Mouse (Mus musculus) induced T-regulatory cell, adult 2 months (primary cell): ENCODE data around the gene Bmp2.

ENCODE experiments used
- DNase-seq: peaks from one replicate; pipeline ENCODE4 v3.0.0-alpha.2; 2012; ENCODE audit warnings: low read depth

Gene Bmp2

DNA sequence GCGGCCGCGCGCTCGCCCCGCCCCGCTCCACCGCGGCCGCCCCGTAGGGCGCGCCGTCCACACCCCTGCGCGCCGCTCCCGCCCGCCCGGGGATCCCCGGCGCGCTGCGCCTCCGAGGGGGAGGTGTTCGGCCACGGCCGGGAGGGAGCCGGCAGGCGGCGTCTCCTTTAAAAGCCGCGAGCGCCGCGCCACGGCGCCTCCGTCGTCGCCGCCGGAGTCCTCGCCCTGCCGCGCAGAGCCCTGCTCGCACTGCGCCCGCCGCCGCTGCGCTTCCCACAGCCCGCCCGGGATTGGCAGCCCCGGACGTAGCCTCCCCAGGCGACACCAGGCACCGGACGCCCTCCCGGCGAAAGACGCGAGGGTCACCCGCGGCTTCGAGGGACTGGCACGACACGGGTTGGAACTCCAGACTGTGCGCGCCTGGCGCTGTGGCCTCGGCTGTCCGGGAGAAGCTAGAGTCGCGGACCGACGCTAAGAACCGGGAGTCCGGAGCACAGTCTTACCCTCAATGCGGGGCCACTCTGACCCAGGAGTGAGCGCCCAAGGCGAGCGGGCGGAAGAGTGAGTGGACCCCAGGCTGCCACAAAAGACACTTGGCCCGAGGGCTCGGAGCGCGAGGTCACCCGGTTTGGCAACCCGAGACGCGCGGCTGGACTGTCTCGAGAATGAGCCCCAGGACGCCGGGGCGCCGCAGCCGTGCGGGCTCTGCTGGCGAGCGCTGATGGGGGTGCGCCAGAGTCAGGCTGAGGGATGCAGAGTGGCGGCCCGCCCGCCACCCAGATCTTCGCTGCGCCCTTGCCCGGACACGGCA is at the start of gene Bmp2:
Bmp2 (plus strand) TSS at position 129 of the 811 bp plus-strand sequence.
- DNase-seq = peak; percentile 2

DNA sequence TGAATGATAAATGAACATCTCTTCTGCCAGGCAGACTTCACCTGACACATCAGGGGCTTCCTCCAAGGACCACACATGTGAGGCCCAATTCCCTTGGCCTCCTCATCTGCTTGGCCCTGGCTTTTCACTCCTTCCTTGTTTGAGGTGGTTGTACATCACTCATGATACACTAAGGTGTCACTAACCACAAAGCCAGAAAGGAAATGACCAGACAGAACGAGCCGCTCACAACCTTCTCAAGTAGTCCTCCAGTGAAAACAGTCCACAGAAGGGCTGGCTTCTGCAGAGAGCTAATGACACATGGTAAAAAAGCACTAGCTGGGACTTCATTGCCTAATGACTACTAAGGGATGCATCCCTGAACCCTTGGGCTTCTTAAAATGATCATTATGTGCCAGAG is 46.3 kb upstream of the Bmp2 start:
- DNase-seq = no peak

DNA sequence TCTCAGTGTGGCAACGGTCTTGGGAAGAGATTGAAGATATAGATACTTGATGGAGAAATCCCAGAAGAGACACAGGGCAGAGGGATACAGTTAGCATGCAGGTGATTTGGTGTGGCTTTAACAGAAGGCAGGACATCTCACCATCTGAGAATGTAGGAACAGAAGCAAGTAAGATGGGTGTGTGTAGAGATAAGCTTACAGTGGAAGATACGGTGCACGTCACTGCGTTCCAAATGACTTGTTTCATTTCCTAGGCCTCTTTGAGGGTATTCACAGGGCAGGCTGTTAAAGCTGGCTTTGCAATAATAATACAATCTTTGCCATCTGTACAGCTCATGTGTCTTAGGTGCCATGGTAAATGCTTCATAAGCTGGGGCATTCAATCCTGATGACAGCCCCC is 44.9 kb upstream of the Bmp2 start:
- DNase-seq = no peak

DNA sequence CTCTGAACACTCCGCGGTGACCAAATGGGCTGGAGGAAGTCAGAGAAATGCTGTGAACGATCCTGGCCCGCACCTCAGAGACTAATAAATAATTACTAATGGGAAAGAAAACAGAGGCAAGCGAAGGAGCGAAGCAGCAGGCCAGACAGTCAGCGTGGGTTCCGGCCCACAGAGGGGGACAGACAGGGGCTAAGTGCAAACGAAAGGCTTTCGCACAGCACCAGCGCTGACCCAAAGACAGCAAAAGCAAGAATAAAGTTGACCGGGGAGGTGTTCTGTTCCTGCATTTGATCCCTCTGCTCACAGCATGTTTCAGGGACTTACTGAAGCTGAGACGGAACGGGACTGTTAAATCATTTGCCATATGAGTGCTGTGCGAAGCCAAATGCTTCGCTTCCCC is 42.8 kb upstream of the Bmp2 start:
- DNase-seq = no peak

DNA sequence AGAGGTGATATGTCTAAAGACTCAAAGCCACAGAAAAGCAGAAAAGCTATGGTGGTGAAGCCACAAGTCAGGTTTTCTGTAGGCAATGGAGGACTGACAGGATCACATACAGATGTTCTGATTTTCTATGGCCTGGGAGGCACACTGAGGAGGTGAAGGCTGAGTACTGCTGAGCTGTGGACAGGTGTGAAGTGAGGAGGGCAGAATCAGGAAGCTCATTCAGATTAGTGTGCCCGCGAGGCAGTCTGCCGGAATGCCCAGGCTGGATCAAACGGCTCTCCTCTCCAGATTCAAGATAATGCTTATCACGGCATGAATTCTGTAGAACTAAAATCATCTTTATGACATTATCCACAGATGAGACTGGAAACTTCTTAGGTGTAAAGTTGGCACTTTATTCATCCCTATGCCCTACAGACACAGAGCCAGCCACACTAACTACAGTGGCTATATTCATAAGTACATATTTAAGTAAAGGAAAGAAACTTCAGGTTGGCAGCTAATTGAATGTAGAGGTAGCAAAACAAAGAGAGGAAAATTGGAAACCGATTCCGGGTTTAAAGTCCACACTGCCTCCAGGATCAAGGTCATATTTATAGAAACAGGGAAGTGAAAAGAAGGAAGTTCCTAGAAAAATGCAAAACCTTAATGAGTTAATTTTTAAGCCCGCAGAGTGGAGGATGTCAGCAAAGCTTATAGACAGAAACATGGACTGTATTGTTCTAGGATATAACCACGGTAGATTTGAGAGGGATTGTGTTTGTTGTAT is 40.8 kb upstream of the Bmp2 start:
- DNase-seq = no peak

DNA sequence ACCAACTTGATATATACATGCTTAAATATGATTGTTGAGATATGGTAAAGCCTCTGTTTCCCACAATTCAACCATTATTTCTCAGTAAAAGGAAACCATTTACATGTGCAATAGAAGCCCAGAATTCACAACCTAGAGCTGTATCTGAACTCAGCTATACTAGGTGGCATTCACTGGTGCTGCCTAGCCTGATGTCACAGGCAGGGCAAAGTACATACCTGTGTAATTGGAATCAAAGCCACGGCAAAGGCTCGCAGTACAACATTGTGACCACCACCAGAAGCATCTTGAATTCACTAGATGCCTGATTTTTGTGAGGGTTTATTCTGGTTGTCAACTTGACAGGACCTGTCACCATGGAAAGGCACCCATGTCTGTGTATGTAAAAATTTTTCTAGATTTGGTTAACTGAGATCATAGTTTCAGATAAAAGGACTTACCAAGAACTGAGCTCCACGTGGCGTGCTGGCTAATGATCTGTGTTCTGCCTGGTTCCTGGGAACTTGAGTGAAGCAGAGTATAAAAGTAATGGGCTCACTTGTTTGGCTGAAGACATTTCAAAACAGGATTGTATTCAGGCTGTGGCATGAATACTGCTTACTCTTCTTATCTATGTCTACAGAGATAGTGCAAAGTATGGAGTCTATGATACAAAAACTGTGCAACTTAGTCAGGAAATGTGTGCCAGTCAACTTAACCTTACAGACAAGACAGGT is 35.5 kb upstream of the Bmp2 start:
- no peak for DNase-seq

DNA sequence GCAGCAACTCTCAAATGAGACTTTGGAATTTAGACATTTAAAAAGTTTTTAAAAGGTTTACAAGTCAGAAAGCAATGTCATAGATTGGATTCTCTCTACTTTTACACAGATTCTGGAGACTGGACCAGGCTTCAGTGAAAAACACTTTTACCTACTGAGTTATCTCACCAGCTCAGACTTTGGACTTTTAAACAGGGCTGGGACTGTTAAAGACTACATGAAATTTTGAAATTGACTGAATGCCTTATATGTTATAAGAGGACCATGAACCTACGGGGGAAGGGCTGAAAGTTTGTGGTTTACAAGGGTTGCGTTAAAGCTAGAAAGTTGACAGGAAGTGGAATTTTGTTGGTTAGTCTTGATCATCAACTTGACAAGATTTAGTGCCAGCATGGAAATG is 34.1 kb upstream of the Bmp2 start:
- no peak for DNase-seq

DNA sequence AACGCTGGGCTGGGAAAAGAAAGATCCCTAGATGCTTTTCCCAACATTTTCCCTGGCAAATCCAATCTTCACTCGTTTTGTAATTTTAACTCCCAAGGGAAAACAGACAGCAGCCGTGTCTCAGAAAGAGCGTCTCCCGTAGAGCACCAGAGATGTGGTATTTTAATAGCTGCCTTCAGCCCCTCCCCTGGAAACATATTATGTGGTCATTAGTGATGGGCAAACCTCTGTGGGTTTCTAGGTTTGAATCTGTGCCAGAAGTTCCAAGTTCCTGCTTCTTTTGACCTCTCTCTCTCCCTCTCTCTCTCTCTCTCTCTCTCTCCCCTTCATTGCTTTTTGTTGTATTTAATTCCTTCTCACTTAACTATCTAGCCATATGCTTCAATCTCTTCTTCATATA is 30.8 kb upstream of the Bmp2 start:
- no peak for DNase-seq

DNA sequence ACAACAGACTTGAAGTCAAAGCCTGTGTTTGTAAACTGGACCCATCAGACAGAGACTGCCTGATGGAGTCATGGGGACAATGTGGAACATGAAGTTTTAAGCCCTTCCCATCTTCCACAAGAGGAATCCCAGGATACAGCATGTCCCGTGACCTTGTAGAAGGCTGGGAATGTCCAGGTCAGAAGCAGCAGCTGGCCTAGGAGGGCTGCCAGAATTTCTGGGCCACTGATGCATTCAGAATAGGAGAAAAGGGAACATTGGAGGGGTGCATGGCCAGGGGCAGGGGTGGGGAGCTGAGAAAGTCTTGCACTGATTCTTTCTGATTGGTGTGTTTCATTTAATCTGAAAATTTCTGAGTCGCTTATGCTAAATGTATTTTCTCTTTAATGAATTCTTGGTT is 29.8 kb upstream of the Bmp2 start:
- DNase-seq = no peak

DNA sequence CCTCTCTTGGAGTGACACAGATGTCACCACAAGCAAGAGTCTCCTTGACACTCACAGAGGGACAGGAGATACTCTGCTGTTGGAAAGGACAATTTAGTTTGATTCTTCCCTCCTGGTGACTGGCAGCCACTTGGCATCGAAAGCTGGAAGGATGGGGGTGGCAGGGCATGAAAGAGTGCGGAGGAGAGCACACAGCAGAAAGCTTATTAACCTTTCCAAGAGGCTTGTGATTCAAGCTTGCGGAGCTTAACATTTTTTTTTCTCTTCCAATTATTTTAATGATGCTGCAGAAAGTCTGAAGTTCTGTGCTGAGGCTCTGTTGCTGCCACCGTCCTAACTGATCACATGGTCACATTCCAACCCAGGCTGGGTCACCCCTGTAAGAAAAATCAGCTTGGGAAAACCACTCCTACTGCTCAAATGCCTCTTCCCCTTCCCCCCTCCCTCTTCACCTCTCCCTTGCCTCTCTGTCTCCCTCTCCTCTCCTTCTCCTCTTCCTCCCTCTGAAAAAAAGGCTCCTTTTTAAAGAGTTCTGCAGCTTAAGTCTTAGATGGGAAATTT is 26.3 kb upstream of the Bmp2 start:
- no peak for DNase-seq

DNA sequence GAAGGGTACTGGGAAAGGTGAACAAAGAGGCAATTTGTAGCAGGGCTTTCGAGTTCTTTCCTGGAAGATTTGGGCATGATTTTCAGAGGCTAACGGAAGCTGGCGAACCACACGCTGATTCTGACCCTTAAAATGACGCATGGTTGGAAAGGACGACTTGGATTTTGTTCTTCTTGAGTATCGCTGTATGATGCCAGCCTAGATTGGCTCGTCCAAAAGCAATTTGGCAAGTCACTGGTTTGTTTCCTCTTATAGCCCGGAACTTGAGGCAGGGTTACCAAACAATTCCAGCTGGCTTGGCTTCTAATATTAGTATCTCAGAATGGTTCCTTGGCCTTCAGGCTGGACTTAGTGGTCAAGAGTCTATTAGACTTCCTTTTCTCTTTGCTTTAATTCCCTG is 22.6 kb upstream of the Bmp2 start:
- DNase-seq = no peak

DNA sequence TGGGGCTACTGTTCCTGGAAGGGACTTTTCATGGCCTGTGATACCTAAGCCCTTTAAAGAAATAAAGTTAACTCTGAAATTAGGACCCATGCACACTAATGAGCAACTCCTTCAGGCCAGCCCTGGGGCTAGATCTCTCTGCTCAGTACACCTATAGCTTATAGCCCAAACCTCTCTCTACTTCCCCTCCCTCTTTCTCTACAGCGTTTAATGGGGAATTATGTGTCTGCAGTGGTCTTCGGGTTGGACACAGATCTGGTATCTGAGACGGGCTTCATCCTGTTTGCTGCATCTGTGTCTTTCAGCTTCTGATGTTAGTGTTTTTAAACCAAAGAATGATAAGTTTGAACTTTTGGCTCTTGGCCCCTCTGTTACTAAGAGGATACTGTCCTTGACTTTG is 18.9 kb upstream of the Bmp2 start:
- no peak for DNase-seq

DNA sequence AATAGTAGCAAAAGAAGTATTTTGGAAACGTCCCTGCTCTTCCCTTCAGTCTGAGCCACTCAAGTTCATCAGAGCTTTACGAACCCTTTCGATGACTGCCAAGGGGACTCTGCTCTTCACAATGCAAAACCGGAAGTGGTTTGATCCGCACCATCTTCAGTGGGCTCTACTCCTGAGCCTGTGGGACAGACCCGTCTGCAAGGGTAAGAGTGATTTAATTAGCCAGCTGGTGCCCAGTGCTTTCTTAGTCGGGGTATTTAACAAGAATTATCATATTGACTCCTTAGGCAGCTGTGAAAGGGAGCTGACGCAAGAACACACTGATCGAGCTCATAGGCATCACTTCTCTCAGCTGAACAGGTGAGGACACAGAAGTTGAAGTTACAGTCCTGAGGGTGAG is 16.5 kb upstream of the Bmp2 start:
- DNase-seq = no peak

DNA sequence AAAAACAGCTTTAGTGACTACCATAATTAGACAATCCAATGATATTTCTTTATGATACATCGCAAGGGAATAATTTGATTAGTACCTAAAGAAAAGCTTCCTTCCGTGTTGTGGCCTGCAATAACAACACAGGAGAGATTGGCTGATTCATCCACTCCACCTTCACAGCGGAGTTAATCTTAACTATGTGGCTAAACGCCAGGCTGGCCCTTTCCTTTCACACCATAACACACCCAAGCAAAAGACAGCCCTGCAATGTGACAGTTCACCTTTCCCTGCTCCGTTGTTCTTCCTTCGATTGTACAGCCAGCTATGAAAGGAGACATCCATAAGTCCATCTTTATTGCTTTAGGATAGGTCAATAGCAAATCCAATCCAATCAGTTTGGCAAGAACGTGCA is 15.1 kb upstream of the Bmp2 start:
- DNase-seq = no peak

DNA sequence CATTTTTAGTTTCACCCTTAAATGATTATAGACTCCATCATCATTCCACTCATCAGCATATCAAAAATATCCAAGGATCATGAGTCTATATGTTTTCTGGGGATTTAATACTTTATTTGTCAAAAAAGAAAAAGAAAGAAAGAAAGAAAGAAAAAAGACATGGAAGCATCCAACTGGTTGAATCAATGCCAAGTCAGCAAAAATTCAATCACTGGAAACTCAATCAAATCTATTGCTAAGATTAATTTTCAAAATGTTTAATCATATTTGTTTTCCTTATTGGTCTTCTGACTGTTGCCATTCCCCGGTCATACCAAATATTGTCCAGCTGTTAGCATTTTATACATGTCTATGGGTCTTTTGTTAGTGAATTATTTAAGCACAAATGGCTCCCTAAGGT is 11.3 kb upstream of the Bmp2 start:
- no peak for DNase-seq

DNA sequence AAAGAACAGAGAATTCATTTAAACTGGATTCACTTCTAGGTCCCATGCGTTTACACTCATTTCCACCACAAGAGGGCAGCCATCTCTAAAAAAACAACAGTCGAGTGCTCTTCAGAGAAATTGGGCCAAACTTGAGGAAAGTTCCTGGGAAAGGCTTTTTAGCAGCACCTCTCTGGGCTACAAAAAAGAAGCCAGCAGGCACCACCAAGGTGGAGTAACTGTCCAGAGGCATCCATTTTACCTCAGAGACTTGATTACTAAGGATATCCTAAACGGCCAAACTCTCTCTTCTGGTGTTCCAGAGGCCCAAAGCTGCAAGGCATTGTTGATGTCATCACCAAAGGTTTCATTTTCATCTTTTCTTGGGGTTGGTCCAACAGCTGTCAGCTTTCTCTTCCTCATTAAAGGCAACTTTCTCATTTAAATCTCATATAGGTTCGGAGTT is 1.7 kb upstream of the Bmp2 start:
- peak; percentile 9 for DNase-seq

DNA sequence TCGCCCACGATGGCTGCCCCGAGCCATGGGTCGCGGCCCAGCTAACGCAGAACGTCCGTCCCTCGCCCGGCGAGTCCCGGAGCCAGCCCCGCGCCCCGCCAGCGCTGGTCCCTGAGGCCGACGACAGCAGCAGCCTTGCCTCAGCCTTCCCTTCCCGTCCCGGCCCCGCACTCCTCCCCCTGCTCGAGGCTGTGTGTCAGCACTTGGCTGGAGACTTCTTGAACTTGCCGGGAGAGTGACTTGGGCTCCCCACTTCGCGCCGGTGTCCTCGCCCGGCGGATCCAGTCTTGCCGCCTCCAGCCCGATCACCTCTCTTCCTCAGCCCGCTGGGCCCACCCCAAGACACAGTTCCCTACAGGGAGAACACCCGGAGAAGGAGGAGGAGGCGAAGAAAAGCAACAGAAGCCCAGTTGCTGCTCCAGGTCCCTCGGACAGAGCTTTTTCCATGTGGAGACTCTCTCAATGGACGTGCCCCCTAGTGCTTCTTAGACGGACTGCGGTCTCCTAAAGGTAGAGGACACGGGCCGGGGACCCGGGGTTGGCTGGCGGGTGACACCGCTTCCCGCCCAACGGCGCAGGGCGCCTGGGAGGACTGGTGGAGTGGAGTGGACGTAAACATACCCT is 995 bp downstream of the Bmp2 start:
- DNase-seq = no peak

DNA sequence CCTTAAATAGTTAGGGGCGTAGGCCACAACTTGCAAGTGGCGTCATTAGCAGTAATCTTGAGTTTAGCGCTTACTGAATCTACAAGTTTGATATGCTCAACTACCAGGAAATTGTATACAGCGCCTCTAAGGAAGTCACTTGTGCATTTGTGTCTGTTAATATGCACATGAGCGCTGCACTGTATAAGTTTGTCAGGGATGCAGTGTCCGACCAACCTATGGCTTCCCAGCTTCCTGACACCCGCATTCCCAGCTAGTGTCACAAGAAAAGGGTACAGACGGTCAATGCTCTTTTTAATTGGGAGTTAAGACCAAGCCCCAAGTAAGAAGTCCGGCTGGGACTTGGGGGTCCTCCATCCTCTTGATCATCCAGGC is 1.9 kb downstream of the Bmp2 start:
- no peak for DNase-seq

DNA sequence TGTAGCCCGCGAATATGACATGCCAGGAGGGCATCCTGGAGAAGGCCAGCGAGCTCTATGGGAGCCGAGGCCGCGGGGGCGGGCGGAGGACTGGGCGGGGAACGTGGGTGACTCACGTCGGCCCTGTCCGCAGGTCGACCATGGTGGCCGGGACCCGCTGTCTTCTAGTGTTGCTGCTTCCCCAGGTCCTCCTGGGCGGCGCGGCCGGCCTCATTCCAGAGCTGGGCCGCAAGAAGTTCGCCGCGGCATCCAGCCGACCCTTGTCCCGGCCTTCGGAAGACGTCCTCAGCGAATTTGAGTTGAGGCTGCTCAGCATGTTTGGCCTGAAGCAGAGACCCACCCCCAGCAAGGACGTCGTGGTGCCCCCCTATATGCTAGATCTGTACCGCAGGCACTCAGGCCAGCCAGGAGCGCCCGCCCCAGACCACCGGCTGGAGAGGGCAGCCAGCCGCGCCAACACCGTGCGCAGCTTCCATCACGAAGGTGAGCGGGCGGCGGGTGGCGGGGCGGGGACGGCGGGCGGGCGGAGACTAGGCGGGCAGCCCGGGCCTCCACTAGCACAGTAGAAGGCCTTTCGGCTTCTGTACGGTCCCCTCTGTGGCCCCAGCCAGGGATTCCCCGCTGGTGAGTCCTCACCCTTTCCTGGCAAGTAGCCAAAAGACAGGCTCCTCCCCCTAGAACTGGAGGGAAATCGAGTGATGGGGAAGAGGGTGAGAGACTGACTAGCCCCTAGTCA is 2.5 kb downstream of the Bmp2 start:
- DNase-seq = no peak

DNA sequence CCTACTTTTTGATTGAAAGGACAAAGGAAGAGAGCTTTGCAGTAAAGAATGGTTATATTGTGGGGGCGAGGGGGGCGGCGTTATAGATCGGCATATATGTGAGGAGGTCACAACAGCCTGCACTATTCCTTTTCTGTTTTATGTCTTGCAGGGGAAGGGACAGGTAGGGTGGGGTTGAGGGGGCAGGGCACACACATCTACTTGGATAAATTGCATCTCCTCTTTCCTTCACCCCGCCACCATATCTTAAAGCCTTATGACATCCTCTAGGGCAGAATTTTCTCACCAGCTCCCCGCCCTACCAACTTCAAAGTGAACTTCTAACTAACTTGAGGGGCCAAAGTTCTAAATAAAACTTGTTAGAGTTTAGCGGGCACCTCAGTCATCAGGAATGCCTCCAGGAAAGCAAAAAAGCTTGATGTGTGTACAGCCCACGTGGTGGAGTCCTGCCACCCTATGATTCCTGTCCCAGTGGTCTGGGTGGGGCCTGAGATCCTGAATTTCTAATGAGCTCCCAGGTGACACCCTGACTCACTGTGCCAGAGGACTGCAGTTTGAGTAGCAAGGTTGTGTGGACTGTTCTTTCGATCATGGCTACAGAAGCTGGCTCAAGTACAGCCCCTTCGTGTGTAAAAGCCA is 12.4 kb downstream of the Bmp2 start:
- no peak for DNase-seq

DNA sequence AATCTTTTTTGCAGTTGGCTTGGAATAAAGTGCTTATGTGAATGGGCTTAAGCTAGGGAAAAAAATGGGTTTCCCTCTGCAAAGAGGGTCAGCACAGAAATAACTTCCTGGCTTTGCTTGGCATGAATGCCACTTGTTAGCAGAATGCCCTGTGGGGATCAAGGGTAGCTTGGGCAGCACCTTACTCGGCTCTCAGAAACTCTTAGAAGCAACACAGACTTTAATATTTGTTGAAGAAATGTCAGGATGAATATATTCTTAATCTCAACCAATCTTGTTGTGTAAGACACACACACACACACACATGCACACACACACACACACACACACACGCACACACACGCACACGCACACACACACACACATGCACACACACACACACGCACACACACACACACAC is 13.5 kb downstream of the Bmp2 start:
- no peak for DNase-seq
